Mouse (Mus musculus): ENCODE measurements at regions not wholly inside any gene's neighbourhood (a gene's known extent, or its start where the extent isn't known, plus 50 kb on each side); places are given as distances from the start of the nearest gene placed in this dataset.

- DNase-seq (ENCODE audit: low spot score): no peak
Observed at GRCm38 (mm10) chr14:61898664-61899063, 291.4 kb downstream of the Kcnrg start.

- DNase-seq (ENCODE audit: low spot score): no peak
Observed at GRCm38 (mm10) chr14:61904426-61905124, 297.3 kb downstream of the Kcnrg start.

GRCm38 (mm10) chr14:61918113-61918512 lies 310.9 kb downstream of the Kcnrg start:
- DNase-seq (ENCODE audit: low spot score): no peak

- DNase-seq (ENCODE audit: low spot score): no peak
Observed at GRCm38 (mm10) chr14:61931811-61932210, 324.6 kb downstream of the Kcnrg start.

- no peak for DNase-seq (ENCODE audit: low spot score)
Observed at GRCm38 (mm10) chr14:61941682-61942081, 334.4 kb downstream of the Kcnrg start.

GRCm38 (mm10) chr14:61945659-61946058 lies 338.4 kb downstream of the Kcnrg start:
- no peak for DNase-seq (ENCODE audit: low spot score)

- no peak for DNase-seq (ENCODE audit: low spot score)
Observed at GRCm38 (mm10) chr14:61949446-61949845, 342.2 kb downstream of the Kcnrg start.

GRCm38 (mm10) chr14:61950004-61950403 lies 342.4 kb upstream of the Rnaseh2b start:
- no peak for DNase-seq (ENCODE audit: low spot score)

- no peak for DNase-seq (ENCODE audit: low spot score)
Observed at GRCm38 (mm10) chr14:61953029-61953428, 339.4 kb upstream of the Rnaseh2b start.

- no peak for DNase-seq (ENCODE audit: low spot score)
Observed at GRCm38 (mm10) chr14:61955416-61955815, 337.0 kb upstream of the Rnaseh2b start.

GRCm38 (mm10) chr14:61960243-61960957 lies 332.0 kb upstream of the Rnaseh2b start:
- DNase-seq (ENCODE audit: low spot score): no peak

GRCm38 (mm10) chr14:61968467-61968866 lies 323.9 kb upstream of the Rnaseh2b start:
- no peak for DNase-seq (ENCODE audit: low spot score)

GRCm38 (mm10) chr14:61968957-61969535 lies 323.3 kb upstream of the Rnaseh2b start:
- no peak for DNase-seq (ENCODE audit: low spot score)

GRCm38 (mm10) chr14:61970591-61970990 lies 321.8 kb upstream of the Rnaseh2b start:
- no peak for DNase-seq (ENCODE audit: low spot score)

GRCm38 (mm10) chr14:61971100-61972088 lies 321.0 kb upstream of the Rnaseh2b start:
- DNase-seq (ENCODE audit: low spot score): no peak

- no peak for DNase-seq (ENCODE audit: low spot score)
Observed at GRCm38 (mm10) chr14:61975301-61975732, 317.1 kb upstream of the Rnaseh2b start.

- no peak for DNase-seq (ENCODE audit: low spot score)
Observed at GRCm38 (mm10) chr14:61980581-61980980, 311.8 kb upstream of the Rnaseh2b start.

- no peak for DNase-seq (ENCODE audit: low spot score)
Observed at GRCm38 (mm10) chr14:61985575-61985974, 306.8 kb upstream of the Rnaseh2b start.

GRCm38 (mm10) chr14:61986203-61986602 lies 306.2 kb upstream of the Rnaseh2b start:
- DNase-seq (ENCODE audit: low spot score): no peak

GRCm38 (mm10) chr14:61995253-61995652 lies 297.1 kb upstream of the Rnaseh2b start:
- DNase-seq (ENCODE audit: low spot score): no peak

GRCm38 (mm10) chr14:61997736-61998135 lies 294.7 kb upstream of the Rnaseh2b start:
- no peak for DNase-seq (ENCODE audit: low spot score)

GRCm38 (mm10) chr14:61998259-61998658 lies 294.1 kb upstream of the Rnaseh2b start:
- no peak for DNase-seq (ENCODE audit: low spot score)
